Mouse (Mus musculus): ENCODE data around the gene Gm12166. TPM values are rescaled to one million over a fixed set of nuclear protein-coding genes. Genes with fewer than 3 reads are reported as not detected.
"Not testable (repeated sequence)": the region's sequence is repeated elsewhere in the genome, so short reads cannot be mapped to it uniquely, and the experiment has no call there.

Gm12166 gene
- polyA plus RNA-seq, 1 experiment from 2014 or later = 4.1 TPM

- WGBS = 81% methylated on average over 6 of the region's 6 CpGs
- 0 out of 2 replicates have a peak, but pooled peaks cover 28% of the 10 kb centered on the region for H3K36me3 ChIP-seq
Measured at GRCm38 (mm10) chr11:46061776-46062445, 9.8 kb upstream of the Gm12166 start.

GRCm38 (mm10) chr11:46060651-46061020 is 8.5 kb upstream of the Gm12166 start:
- Histone ChIP-seq H3K9me3 (no peaks in the 10 kb centered on the region), H3K27ac (no peak overlapping the region), H3K27me3 (no peaks in the 10 kb centered on the region), H3K4me2 (replicated peaks) (no peak overlapping the region), H3K9ac (no peak overlapping the region), H3K4me1 (peaks cover 12% of the 10 kb centered on the region), H3K4me3 (no peak overlapping the region), H3K36me3 (0 out of 2 replicates have a peak, but pooled peaks cover 22% of the 10 kb centered on the region)
- 81% methylated on average over 5 of the region's 5 CpGs for WGBS
- no peak for ATAC-seq (ENCODE audit: insufficient number of reproducible peaks, insufficient read depth, low FRiP score, low TSS enrichment)

More at GRCm38 (mm10) chr11:46061776-46062445, 9.8 kb upstream of the Gm12166 start:
- peaks cover 10% of the 10 kb centered on the region for H3K4me1 ChIP-seq
- H3K27ac ChIP-seq = no peak overlapping the region
- no peak overlapping the region for H3K4me3 ChIP-seq
- no peaks in the 10 kb centered on the region for H3K9me3 ChIP-seq
- no peak overlapping the region for H3K9ac ChIP-seq
- H3K27me3 ChIP-seq = no peaks in the 10 kb centered on the region
- H3K4me2 ChIP-seq (replicated peaks) = no peak overlapping the region
- ATAC-seq (ENCODE audit: insufficient number of reproducible peaks, insufficient read depth, low FRiP score, low TSS enrichment) = no peak

- Histone ChIP-seq H3K4me1 (peaks cover 14% of the 10 kb centered on the region), H3K27ac (no peak overlapping the region), H3K9ac (no peak overlapping the region), H3K4me3 (no peak overlapping the region), H3K36me3 (0 out of 2 replicates have a peak, but pooled peaks cover 22% of the 10 kb centered on the region), H3K27me3 (no peaks in the 10 kb centered on the region), H3K4me2 (replicated peaks) (no peak overlapping the region), H3K9me3 (no peaks in the 10 kb centered on the region)
- no peak for ATAC-seq (ENCODE audit: insufficient number of reproducible peaks, insufficient read depth, low FRiP score, low TSS enrichment)
- WGBS = 64% methylated on average over 8 of the region's 8 CpGs
Measured at GRCm38 (mm10) chr11:46059887-46060650, 7.9 kb upstream of the Gm12166 start.

- H3K4me1 ChIP-seq = peaks cover 8% of the 10 kb centered on the region
- H3K27me3 ChIP-seq = no peaks in the 10 kb centered on the region
- WGBS = 93% methylated on average over 4 of the region's 4 CpGs
Measured at GRCm38 (mm10) chr11:46058916-46059315, 6.8 kb upstream of the Gm12166 start.

GRCm38 (mm10) chr11:46058011-46058410 is 5.9 kb upstream of the Gm12166 start:
- 48% methylated on average over 9 of the region's 9 CpGs for WGBS
- Histone ChIP-seq H3K27me3 (no peaks in the 10 kb centered on the region), H3K27ac (no peak overlapping the region), H3K9me3 (no peaks in the 10 kb centered on the region), H3K4me1 (peaks cover 8% of the 10 kb centered on the region), H3K4me3 (peak overlapping the region; percentile 68), H3K9ac (no peak overlapping the region), H3K4me2 (replicated peaks) (peak overlapping the region; percentile 67), H3K36me3 (0 out of 2 replicates have a peak, but pooled peaks cover 18% of the 10 kb centered on the region)
- no peak for ATAC-seq (ENCODE audit: insufficient number of reproducible peaks, insufficient read depth, low FRiP score, low TSS enrichment)

More at GRCm38 (mm10) chr11:46058916-46059315, 6.8 kb upstream of the Gm12166 start:
- Histone ChIP-seq H3K4me3 (no peak overlapping the region), H3K27ac (no peak overlapping the region), H3K9me3 (no peaks in the 10 kb centered on the region), H3K4me2 (replicated peaks) (no peak overlapping the region), H3K36me3 (0 out of 2 replicates have a peak, but pooled peaks cover 22% of the 10 kb centered on the region), H3K9ac (no peak overlapping the region)
- no peak for ATAC-seq (ENCODE audit: insufficient number of reproducible peaks, insufficient read depth, low FRiP score, low TSS enrichment)

- H3K36me3 ChIP-seq = 0 out of 2 replicates have a peak, but pooled peaks cover 13% of the 10 kb centered on the region
- 3% methylated on average over 25 of the region's 25 CpGs for WGBS
- ATAC-seq (ENCODE audit: insufficient number of reproducible peaks, insufficient read depth, low FRiP score, low TSS enrichment) = no peak
- H3K9ac ChIP-seq = peak overlapping the region; percentile 70
- H3K4me3 ChIP-seq = peak overlapping the region; percentile 68
- H3K4me2 ChIP-seq (replicated peaks) = peak overlapping the region; percentile 67
- H3K4me1 ChIP-seq = peaks cover 8% of the 10 kb centered on the region
- H3K27me3 ChIP-seq = no peaks in the 10 kb centered on the region
- no peaks in the 10 kb centered on the region for H3K9me3 ChIP-seq
- peak overlapping the region; percentile 90 for H3K27ac ChIP-seq
Measured at GRCm38 (mm10) chr11:46056770-46057411, 4.8 kb upstream of the Gm12166 start.

- H3K27ac ChIP-seq = peak within 1 kb of the TSS; percentile 90
- peak; percentile 64 for ATAC-seq (ENCODE audit: insufficient number of reproducible peaks, insufficient read depth, low FRiP score, low TSS enrichment)
- peak within 1 kb of the TSS; percentile 68 for H3K4me3 ChIP-seq
- 0 out of 2 replicates have a peak, but pooled peaks cover 6% of the 10 kb centered on the region for H3K36me3 ChIP-seq
- under 1% methylated on average over 51 of the region's 51 CpGs for WGBS
- H3K9ac ChIP-seq = peak within 1 kb of the TSS; percentile 70
- H3K4me1 ChIP-seq = peaks cover 8% of the 10 kb centered on the region
- peak within 1 kb of the TSS; percentile 67 for H3K4me2 ChIP-seq (replicated peaks)
- H3K27me3 ChIP-seq = no peaks in the 10 kb centered on the region
- no peaks in the 10 kb centered on the region for H3K9me3 ChIP-seq
Measured at GRCm38 (mm10) chr11:46055896-46056769, 4.0 kb upstream of the Gm12166 start, which contains the start of gene Adam19. Adam19 (plus strand) TSS chr11:46055992.

- peak overlapping the region; percentile 68 for H3K4me3 ChIP-seq
- H3K9me3 ChIP-seq = no peaks in the 10 kb centered on the region
- H3K4me1 ChIP-seq = peaks cover 8% of the 10 kb centered on the region
- peak overlapping the region; percentile 70 for H3K9ac ChIP-seq
- WGBS = 15% methylated on average over 13 of the region's 13 CpGs
- peak overlapping the region; percentile 67 for H3K4me2 ChIP-seq (replicated peaks)
- peak; percentile 31; the same call in 1 of the 2 replicates for ATAC-seq (ENCODE audit: insufficient number of reproducible peaks, insufficient read depth, low FRiP score, low TSS enrichment)
- H3K27me3 ChIP-seq = no peaks in the 10 kb centered on the region
- H3K36me3 ChIP-seq = no peaks in the 10 kb centered on the region
- H3K27ac ChIP-seq = peak overlapping the region; percentile 90
Measured at GRCm38 (mm10) chr11:46054911-46055895, 3.1 kb upstream of the Gm12166 start.

- 46% methylated on average over 5 of the region's 5 CpGs for WGBS
- H3K4me2 ChIP-seq (replicated peaks) = no peak overlapping the region
- no peaks in the 10 kb centered on the region for H3K9me3 ChIP-seq
- no peaks in the 10 kb centered on the region for H3K27me3 ChIP-seq
- no peaks in the 10 kb centered on the region for H3K36me3 ChIP-seq
- peaks cover 8% of the 10 kb centered on the region for H3K4me1 ChIP-seq
- H3K4me3 ChIP-seq = no peak overlapping the region
- no peak overlapping the region for H3K27ac ChIP-seq
- H3K9ac ChIP-seq = no peak overlapping the region
- ATAC-seq (ENCODE audit: insufficient number of reproducible peaks, insufficient read depth, low FRiP score, low TSS enrichment) = no peak
Measured at GRCm38 (mm10) chr11:46054311-46054710, 2.2 kb upstream of the Gm12166 start.

- not testable (repeated sequence) for H3K9ac ChIP-seq; H3K27me3 ChIP-seq; H3K27ac ChIP-seq; ATAC-seq (ENCODE audit: insufficient number of reproducible peaks, insufficient read depth, low FRiP score, low TSS enrichment); H3K36me3 ChIP-seq; H3K4me3 ChIP-seq; H3K4me1 ChIP-seq; H3K4me2 ChIP-seq (replicated peaks); H3K9me3 ChIP-seq
- WGBS = 90% methylated on average over 3 of the region's 3 CpGs
Measured at GRCm38 (mm10) chr11:46053457-46053856, 1.3 kb upstream of the Gm12166 start.
